Mouse (Mus musculus) right cerebral cortex, postnatal 36 days (tissue): ENCODE results near the gene Chst14.

Source experiments
- DNase-seq, 2 experiments: peaks; one replicate each; pipeline ENCODE4 v3.0.0; 2022; ENCODE audit warnings: low spot score in 2 of 2, mixed read lengths in 1 of 2

The Chst14 gene

GRCm38 (mm10) chr2:118905433-118906117 is 20.7 kb upstream of the Chst14 start:
- DNase-seq = no peak

- DNase-seq = no peak
Observed at GRCm38 (mm10) chr2:118906118-118906492, 20.2 kb upstream of the Chst14 start.

GRCm38 (mm10) chr2:118907781-118908180 is 18.5 kb upstream of the Chst14 start:
- no peak for DNase-seq

- DNase-seq = no peak
Observed at GRCm38 (mm10) chr2:118909151-118909550, 17.1 kb upstream of the Chst14 start.

- DNase-seq = no peak
Observed at GRCm38 (mm10) chr2:118910605-118911278, 15.6 kb upstream of the Chst14 start.

- DNase-seq = no peak
Observed at GRCm38 (mm10) chr2:118912706-118913105, 13.6 kb upstream of the Chst14 start.

GRCm38 (mm10) chr2:118913551-118914276 is 12.6 kb upstream of the Chst14 start:
- no peak for DNase-seq

GRCm38 (mm10) chr2:118914685-118915084 is 11.6 kb upstream of the Chst14 start:
- DNase-seq = no peak

- DNase-seq = no peak
Observed at GRCm38 (mm10) chr2:118916436-118916835, 9.9 kb upstream of the Chst14 start.

- DNase-seq = no peak
Observed at GRCm38 (mm10) chr2:118918543-118918942, 7.8 kb upstream of the Chst14 start.

- no peak for DNase-seq
Observed at GRCm38 (mm10) chr2:118920428-118920827, 5.9 kb upstream of the Chst14 start.

GRCm38 (mm10) chr2:118925952-118926351 is 344 bp upstream of the Chst14 start:
- DNase-seq = no peak

- DNase-seq = no peak
Observed at GRCm38 (mm10) chr2:118926998-118927739, 873 bp downstream of the Chst14 start.

GRCm38 (mm10) chr2:118941341-118941740 is 15.0 kb downstream of the Chst14 start:
- no peak for DNase-seq

GRCm38 (mm10) chr2:118943232-118943631 is 16.9 kb downstream of the Chst14 start:
- no peak for DNase-seq

GRCm38 (mm10) chr2:118948818-118949217 is 22.5 kb downstream of the Chst14 start:
- no peak for DNase-seq

GRCm38 (mm10) chr2:118949699-118950098 is 23.4 kb downstream of the Chst14 start:
- no peak for DNase-seq

- no peak for DNase-seq
Observed at GRCm38 (mm10) chr2:118956497-118956896, 30.2 kb downstream of the Chst14 start.

- DNase-seq = no peak
Observed at GRCm38 (mm10) chr2:118959644-118960043, 33.3 kb downstream of the Chst14 start.

- DNase-seq = no peak
Observed at GRCm38 (mm10) chr2:118960413-118960812, 34.1 kb downstream of the Chst14 start.

- no peak for DNase-seq
Observed at GRCm38 (mm10) chr2:118961546-118961945, 35.2 kb downstream of the Chst14 start.
